In the genomic region with DNA sequence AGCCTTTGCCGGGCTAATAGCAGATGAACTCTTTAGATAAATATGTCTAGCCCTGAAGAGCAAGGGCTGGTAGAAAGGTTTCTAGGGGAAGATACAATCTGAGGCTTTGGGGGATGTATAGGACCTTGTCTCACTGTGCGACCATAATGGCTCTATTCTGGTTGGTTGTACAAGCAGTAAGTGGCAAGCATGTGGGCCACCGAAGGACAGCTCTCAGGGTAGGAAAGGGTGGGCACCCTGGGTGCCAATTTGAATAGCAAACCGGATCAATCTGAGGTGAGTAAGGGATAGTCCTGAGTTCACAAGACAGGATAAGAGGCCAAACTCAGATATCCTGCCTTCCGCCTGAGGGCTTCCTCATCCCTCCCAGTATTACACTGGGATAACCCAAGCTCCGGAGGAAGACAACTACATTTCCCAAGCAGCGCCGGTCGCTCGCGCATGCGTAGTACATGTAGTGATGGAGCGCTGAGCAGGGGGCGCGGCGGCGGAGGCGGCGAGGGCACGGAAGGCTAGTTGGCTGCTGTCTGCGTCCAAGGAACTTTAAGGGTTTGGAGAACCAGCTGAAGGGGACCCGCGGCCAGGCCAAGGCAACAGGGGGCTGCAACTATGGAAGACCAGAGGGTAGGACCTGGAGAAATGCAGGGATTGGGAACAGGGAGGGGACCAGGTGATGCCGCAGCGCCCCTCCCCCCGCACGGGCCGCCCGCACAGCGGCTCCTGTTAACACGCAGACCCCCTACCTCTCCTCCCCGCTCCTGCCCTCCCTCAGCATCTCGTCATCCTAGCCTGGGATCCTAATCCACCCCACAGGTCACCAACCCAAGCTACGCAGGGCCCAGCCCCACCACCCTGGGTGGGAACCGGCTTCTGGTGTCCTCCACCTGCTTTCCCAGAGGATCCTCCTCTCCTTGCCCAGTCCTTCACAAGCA, we compare ENCODE assay signal across 8 mouse cellular contexts. TPM values are rescaled to one million over a fixed set of nuclear protein-coding genes. Genes with fewer than 3 reads are reported as not detected.
DNase-seq lines count a peak whose midpoint lies in the region; ATAC-seq lines count a peak whose summit lies in the region.

A gene (plus strand): TSS at position 480 of the 932 bp plus-strand sequence.

- H3K9me3 ChIP-seq in embryonic facial prominence, embryonic 11.5 days (replicated peaks; ENCODE audit: control insufficient read depth, low read length): no peaks in the 10 kb centered on the region
- H3K9me3 ChIP-seq in hindbrain, embryonic 11.5 days (ENCODE audit: control insufficient read depth, low read length): no peaks in the 10 kb centered on the region
- H3K9me3 ChIP-seq in limb, embryonic 10.5 days (replicated peaks): no peaks in the 10 kb centered on the region

- H3K27ac ChIP-seq in embryonic facial prominence, embryonic 11.5 days (replicated peaks; ENCODE audit: low read depth, low read length): no peak within 1 kb of the TSS
- no peak within 1 kb of the TSS for H3K27ac ChIP-seq in hindbrain, embryonic 11.5 days (ENCODE audit: low read depth, low read length)
- peak within 1 kb of the TSS; percentile 79 for H3K27ac ChIP-seq in limb, embryonic 10.5 days

- 9% methylated on average over 33 of the region's 35 CpGs for WGBS in embryonic facial prominence, embryonic 11.5 days
- 14% methylated on average over 28 of the region's 35 CpGs for WGBS in hindbrain, embryonic 11.5 days
- 11% methylated on average over 35 of the region's 35 CpGs for WGBS in limb, embryonic 10.5 days

- H3K4me3 ChIP-seq in embryonic facial prominence, embryonic 11.5 days (ENCODE audit: low read depth, low read length): peak within 1 kb of the TSS; percentile 67
- peak within 1 kb of the TSS; percentile 80 for H3K4me3 ChIP-seq in hindbrain, embryonic 11.5 days (ENCODE audit: low read depth, low read length)
- H3K4me3 ChIP-seq in limb, embryonic 10.5 days: peak within 1 kb of the TSS; percentile 75

- H3K27me3 ChIP-seq in embryonic facial prominence, embryonic 11.5 days (ENCODE audit: control insufficient read depth, insufficient read depth, low read length): no peaks in the 10 kb centered on the region
- no peaks in the 10 kb centered on the region for H3K27me3 ChIP-seq in hindbrain, embryonic 11.5 days (ENCODE audit: control insufficient read depth, insufficient read depth, low read length)
- 0 out of 2 replicates have a peak, but pooled peaks cover 2% of the 10 kb centered on the region for H3K27me3 ChIP-seq in limb, embryonic 10.5 days (ENCODE audit: low read depth, poor library complexity, severe bottlenecking)

- H3K4me1 ChIP-seq in embryonic facial prominence, embryonic 11.5 days (ENCODE audit: control insufficient read depth, insufficient read depth, low read length): no peaks in the 10 kb centered on the region
- H3K4me1 ChIP-seq in hindbrain, embryonic 11.5 days (replicated peaks; ENCODE audit: control insufficient read depth, insufficient read depth, low read length): peaks cover 3% of the 10 kb centered on the region; the same call in 1 of the 2 replicates
- peaks cover 12% of the 10 kb centered on the region for H3K4me1 ChIP-seq in limb, embryonic 10.5 days

- H3K9ac ChIP-seq in embryonic facial prominence, embryonic 11.5 days (replicated peaks; ENCODE audit: low read length): peak within 1 kb of the TSS; percentile 78
- H3K9ac ChIP-seq in hindbrain, embryonic 11.5 days (ENCODE audit: low read depth, low read length): peak within 1 kb of the TSS; percentile 74

- peak within 1 kb of the TSS; percentile 54 for H3K4me2 ChIP-seq in embryonic facial prominence, embryonic 11.5 days (ENCODE audit: low read depth, low read length)
- peak within 1 kb of the TSS; percentile 86 for H3K4me2 ChIP-seq in hindbrain, embryonic 11.5 days (replicated peaks; ENCODE audit: low read depth, low read length)

- H3K36me3 ChIP-seq in embryonic facial prominence, embryonic 11.5 days (replicated peaks; ENCODE audit: control insufficient read depth, insufficient read depth, low read depth, low read length): no peaks in the 10 kb centered on the region
- no peaks in the 10 kb centered on the region for H3K36me3 ChIP-seq in hindbrain, embryonic 11.5 days (ENCODE audit: control insufficient read depth, insufficient read depth, low read length)
- H3K36me3 ChIP-seq in limb, embryonic 10.5 days: 0 out of 2 replicates have a peak, but pooled peaks cover 4% of the 10 kb centered on the region

- peak; percentile 22 for DNase-seq in CD4-positive, CD25-positive, alpha-beta regulatory T cell, adult 2 months (ENCODE audit: low read depth, low spot score)
- DNase-seq in MN1 (ENCODE audit: low spot score): peak; percentile 84
- DNase-seq in embryonic facial prominence, embryonic 11.5 days (ENCODE audit: low spot score): peak; percentile 84
- DNase-seq in hindbrain, embryonic 11.5 days (ENCODE audit: low spot score): peak; percentile 87
- DNase-seq in limb, embryonic 10.5 days (ENCODE audit: low spot score): peak; percentile 85
- DNase-seq in retina, adult 2 months (ENCODE audit: low read depth, low spot score): peak; percentile 36
- no peak for DNase-seq in c-Kit-positive CD71-positive TER-119-positive erythroid progenitor cells, embryonic 14.5 days (ENCODE audit: low spot score)

- no peak for ATAC-seq in CD4-positive, CD25-positive, alpha-beta regulatory T cell, adult 4 months
- peak; percentile 74 for ATAC-seq in embryonic facial prominence, embryonic 11.5 days (replicated peaks; ENCODE audit: insufficient number of reproducible peaks, low FRiP score, low TSS enrichment, low read depth)
- peak; percentile 90 for ATAC-seq in hindbrain, embryonic 11.5 days (ENCODE audit: low FRiP score)

RNA-seq across cellular contexts. Expression of the gene that starts here (rescaled TPM):
- polyA plus RNA-seq in CD4-positive, CD25-positive, alpha-beta regulatory T cell, adult 4 months (2017; shearing (Covaris generic)): under 1 TPM in 1 of 2 experiments, not detected in 1; 0.47 TPM
- polyA plus RNA-seq in embryonic facial prominence, embryonic 11.5 days (2014; fragmentation: Nextera tagmentation; extraction: Ambion mirVana): 36.6 and 43.0 TPM in 2 replicates
- 65.0 and 66.5 TPM in 2 replicates for polyA plus RNA-seq in hindbrain, embryonic 11.5 days (2014; fragmentation: Nextera tagmentation; extraction: Ambion mirVana)
- 44.0 and 56.6 TPM in 2 replicates for polyA plus RNA-seq in limb, embryonic 10.5 days (2016; fragmentation: Nextera tagmentation; extraction: Ambion mirVana)

Comparison
In these comparisons a context has a peak if more than half of its experiments do, and no peak if none do; other contexts are left out.
1. RNA of the gene that starts here (polyA plus RNA-seq): 65.0 to 66.5 TPM in hindbrain, embryonic 11.5 days, 44.0 to 56.6 TPM in limb, embryonic 10.5 days and 36.6 to 43.0 TPM in embryonic facial prominence, embryonic 11.5 days; 0.47 TPM in CD4-positive, CD25-positive, alpha-beta regulatory T cell, adult 4 months; every median in the first group is over 10 times any median in the second.
2. Peak in every context shown above with its lines, with median percentiles within 50 percentile points of each other: H3K4me3 ChIP-seq.